Mouse (Mus musculus) gastrocnemius, adult 18-20 months (tissue): Measurements from ENCODE around the gene Wnt4. TPM values are rescaled to one million over a fixed set of nuclear protein-coding genes. Genes with fewer than 3 reads are reported as not detected.

Experiments used
- DNase-seq: peaks from one replicate; pipeline ENCODE4 v3.0.0; 2021; ENCODE audit warnings: low spot score
- total RNA-seq, 2 experiments: library from RNA; stranded (reverse); gene quantifications; 2 replicates each; pipeline ENCODE4 v1.2.3; 2021

Gene Wnt4
- total RNA-seq, 2 experiments from 2014 or later = 11.3 to 12.9 TPM

DNA sequence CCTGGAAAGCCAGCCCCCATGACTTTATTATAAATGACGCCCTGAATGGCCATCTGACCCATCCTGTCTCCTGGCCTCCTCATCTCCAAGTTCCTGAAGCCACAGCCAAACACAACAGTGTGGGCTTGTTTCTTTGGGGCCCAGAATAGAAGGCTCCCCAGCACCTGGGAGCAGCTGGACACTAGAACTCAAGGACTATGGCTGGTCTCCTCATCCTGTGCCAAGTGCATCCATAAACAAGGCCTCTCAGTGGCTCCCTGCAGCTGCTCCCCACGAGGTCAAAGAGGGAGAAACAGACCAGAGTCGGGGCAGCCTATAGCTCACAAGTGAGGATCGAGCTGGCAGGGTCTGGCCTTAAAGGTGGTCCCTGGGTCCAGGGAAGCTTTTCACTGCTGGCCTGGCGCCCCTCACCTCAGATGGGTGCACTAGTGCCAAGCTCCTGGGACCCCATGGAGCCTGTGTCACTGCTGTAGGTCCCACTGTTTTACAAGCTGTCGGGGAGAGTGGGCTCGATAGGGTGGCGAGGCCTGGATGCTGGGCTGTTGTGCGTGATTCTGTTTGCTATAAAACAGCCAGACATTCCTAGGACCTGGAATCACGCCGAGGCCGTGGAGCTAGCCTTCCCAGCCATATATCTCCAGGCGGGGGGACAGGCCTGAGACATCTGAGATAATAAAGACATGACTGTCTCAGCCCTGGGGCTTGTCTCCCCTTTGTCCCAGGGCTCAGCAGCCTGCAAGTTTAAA is 28.7 kb downstream of the Wnt4 start:
- DNase-seq = no peak

DNA sequence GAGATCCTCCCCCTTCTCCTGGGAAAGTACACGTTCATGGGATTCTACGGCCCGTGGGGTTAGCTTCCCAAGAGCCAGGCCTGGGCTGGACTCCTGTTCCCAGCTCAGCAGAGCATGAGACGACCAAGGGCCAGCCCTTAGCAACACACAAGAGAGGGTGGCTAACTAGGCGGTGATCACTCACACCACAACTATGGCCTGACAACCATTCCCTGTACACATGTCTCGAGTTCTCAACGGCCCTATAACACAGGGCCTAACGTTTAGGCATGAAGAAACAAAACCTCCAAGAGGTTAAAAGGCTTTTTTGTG is 29.2 kb downstream of the Wnt4 start:
- DNase-seq = no peak

DNA sequence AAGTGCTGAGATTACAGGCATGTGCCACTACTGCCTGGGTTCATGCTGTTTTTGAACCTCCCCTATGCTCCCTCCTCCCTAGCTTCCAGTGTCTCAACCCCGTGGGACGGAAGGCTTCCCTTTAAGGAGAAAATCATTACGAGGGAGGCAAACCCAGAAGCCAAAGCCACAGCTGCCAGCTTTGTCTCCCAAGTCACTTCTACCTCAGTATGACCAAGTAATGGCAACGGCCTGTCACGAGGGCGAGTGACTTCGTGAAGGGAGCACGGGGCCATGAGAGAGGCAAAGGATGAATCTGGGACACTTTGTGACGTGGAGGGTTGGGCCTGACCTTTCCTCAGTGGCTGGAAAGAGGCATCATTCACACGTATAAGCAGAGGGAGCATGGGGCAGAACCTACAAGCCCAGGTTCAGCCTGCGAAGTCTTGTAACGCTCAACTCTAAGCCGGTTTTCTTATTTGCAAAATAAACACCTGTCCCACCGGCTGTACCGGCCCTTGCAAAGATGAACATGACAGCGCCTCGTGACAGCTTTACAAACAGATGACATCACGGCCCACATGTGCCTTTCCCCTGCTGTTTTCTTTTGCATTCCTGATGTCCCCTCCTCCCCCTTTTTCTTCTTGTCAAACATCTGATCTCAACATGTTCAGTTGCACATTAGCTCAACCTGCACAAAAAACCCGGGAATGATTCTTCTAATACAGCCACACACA is 29.9 kb downstream of the Wnt4 start:
- DNase-seq = no peak

DNA sequence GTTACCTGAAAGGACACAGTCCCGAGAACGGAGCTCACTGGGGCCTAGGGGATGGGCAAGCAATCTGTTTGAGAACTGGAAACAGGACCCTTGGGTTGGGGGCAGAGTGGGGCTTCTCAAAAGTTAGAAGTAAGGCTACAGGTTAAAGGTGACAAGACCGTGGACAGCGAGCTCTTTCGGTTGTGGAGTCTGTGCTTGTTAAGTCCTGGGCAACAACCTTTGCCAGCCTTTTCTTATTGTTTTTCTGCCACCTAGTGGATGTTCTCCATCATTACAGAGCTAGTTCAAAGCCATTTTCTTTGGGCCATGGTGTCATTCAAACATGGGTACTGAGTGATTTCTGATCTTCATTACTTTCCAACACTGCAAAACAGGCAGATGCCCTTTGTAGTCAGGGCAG is 31.1 kb downstream of the Wnt4 start:
- DNase-seq = peak; percentile 51

DNA sequence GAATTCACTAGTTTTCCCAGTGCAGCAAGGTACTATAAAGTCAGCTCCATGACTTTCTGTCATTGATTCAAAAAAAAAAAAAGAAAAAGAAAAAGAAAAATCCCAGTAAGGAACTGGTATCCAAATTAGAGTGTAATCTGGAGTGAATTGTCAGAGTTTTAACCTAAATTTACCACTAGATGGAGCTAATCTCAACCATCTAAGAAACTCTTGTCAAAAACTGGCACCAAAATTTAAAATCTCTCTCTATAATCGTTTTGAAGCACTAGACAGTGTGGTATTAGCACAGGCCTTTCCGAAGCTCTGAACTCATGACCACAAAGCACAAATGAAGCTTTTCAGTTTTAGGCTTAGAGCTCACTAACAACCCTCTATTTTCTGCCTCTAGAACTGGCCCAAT is 36.2 kb downstream of the Wnt4 start:
- DNase-seq = no peak

DNA sequence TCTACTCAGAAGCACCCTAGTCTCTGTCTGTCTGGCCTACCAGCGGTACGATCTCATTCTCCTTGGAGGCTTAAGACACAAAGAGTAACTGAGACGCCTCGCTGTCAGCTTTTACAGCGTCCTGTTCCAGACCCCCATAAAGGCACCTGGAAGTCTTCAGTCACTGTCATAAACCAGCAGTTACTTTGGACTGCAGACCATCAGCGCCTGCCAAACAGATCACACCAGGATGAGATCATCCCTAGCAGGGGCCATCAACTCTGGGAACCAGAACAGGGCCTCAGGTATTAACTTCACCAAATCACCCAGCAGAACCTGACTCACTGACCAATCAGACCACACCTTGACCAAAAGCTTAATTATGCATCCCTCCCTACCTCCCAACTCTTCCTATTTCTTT is 37.3 kb downstream of the Wnt4 start:
- DNase-seq = peak; percentile 66

DNA sequence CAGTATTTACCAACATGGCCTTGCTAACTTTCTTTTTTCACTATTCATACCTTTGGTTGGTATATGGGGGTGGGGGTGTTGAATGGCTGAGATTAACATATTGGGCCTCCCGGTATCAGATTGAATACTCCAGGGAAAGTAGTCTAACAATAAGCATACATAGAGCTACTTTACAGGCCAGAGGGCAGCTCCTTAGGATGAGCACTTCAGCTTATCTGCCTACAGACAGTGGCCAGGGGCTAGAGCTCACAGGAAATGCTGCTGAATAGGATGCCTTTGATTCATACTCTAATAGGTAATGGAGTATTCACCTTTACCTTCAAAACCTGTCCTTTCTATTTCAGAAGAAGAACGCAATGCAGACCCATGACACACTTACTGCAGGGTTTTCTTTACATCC is 37.8 kb downstream of the Wnt4 start:
- DNase-seq = no peak

DNA sequence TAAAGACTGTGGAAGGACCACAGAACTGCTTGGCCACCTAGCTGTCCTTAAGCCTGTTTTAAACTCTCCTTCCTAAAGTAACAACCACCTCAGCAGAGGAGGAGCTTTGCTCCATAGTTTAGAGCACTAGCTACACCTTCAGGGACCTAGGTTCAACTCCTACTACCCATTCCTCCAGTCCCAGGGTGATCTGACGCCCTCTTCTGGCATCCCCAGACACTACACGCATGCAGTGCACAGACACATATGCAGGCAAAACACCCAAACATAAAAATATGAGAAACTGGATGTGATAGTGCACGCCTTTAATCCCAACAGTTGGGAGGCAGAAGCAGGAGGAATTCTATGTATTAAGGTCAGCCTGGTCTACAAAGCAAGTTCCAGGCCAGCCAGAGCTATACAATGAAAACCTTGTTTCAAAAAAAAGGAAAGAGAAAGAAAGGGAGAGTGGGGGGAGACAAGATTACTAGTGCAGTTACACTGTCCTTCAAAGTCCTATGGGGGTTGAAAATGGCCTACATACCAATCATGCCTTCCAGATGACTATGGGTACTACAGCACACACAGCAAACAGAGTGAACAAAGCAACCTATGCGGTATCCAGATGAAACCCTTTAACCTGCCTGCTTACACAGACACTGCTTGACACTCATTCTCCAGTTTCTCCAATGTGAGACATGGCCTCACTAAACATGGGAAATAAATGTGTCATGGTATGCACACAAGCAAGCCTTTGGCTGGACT is 38.9 kb downstream of the Wnt4 start:
- no peak for DNase-seq

DNA sequence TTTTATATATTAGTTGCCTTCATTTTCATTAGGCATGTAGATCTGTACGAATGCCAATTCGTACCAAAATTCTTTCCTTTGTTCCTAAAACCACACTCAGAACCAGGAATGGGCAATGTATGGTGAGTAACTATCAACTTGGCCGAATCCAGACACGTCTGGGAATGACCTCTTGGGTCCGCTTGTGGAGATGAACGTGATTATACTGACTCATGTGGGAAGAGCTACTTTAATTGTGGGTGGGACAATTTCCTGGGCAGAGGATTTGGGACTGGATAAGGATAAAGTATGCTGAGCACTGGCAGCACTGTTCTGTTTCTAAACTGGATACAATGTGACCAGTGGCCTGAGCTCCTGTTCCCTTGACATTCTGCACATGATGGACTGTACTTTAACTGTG is 47.6 kb downstream of the Wnt4 start:
- DNase-seq = no peak

DNA sequence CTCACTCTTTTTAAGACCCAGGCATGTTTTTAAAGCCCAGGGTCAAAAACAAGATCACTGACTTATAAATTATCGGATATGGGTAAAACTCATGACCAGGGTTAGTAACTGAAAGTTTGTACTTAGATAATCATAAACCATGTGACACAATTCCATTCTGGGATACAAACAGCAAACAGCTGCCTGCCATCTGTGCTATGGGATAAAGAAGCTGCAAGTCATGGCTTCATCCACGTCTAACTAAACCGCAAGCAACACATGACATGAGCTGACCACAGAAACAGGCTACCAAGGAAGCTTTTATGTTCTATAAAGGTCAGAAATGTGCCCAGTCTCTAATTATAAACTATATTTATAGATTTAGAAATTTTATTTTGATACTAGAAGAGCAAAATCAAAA is 49.2 kb downstream of the Wnt4 start:
- DNase-seq = no peak

DNA sequence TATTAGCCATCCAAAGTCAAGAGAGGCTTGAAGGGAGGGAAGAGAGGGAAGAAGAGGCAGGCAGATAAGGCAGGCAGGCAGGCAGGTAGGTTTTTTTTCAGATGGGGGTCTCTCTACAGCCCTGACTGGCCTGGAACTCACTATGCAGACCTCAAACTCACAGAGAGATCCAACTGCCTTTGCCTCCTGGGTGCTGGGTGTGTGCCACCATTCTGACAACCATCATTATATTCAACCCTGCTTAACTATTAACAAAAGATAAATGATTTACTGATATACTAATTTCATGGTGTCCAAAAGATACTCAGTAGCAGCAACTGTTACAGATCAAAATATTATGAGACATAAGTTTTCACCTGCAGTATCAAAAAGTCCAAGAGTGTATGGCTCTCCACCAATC is 54.8 kb downstream of the Wnt4 start:
- DNase-seq = no peak

DNA sequence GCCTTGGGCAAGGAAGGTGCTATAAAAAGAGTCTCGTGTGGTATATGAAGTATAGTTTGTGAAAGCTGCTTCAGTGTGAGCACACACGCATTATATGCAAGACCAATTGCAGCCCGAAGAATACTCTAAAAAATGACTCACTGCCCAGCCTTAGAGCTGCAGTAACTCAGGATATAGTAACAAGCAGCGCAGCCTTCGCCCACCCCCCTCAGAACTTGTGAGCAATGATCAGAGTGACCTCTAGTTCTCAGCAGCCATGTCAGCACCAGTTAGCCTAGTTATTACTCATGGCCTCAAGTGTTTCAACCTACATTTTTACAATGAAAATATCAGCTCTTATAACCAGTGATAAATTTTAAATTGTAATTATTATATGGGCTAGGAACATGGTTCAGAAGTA is 59.2 kb downstream of the Wnt4 start:
- DNase-seq = no peak

DNA sequence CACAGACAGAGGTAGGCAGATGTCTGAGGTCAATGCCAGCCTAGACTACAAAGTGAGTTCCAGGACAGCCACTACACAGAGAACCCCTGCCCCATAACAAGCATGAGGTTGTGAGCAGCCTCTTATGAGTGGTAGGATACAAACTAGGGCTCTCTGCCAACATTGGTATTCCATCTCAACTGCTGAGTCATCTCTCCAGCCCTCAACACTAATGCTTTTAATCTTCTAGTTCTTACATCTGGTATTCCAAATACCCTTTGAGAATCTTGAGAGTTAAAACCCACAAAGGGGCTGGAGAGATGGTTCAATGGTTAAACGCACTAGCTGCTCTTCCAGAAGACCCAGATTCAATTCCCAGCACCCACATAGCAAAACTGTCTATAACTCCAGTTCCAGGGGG is 62.1 kb downstream of the Wnt4 start:
- DNase-seq = no peak

DNA sequence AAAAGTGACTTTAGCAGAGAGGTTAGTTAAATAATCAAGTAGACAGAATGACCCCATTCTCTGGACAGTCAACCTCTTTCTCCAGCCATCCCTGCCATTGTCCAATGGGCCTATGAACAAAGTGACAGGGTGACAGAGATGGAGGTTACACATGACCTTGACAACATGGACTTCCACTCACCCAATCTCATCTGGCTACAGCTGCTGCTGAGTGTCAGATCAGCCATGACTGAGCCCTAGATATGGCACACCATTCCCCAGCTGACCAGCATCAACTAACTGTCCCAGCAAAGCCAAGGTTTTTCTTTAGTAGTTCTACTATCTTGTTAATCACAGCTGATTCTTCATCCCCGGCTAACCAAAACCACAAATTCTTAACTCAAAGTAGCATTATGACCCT is 65.5 kb downstream of the Wnt4 start:
- no peak for DNase-seq

DNA sequence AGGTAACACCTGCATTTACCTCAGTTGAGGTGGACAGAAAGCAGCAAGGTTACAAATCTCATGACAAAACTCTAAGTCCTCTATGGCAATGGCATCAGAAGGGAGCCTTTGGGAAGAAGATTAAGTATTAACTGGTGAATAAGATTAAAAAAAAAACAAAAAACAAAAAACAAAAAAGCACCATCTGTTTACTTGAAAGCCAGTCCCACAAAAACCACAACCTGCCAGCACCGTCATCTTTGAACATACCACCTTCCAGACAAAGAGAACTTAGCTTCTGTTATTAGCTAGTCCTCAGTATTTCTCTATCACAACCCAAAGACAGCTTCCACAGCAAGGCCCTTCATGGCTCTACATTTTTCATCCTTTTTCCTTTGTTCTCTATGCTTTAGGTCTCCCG is 67.8 kb downstream of the Wnt4 start:
- no peak for DNase-seq

DNA sequence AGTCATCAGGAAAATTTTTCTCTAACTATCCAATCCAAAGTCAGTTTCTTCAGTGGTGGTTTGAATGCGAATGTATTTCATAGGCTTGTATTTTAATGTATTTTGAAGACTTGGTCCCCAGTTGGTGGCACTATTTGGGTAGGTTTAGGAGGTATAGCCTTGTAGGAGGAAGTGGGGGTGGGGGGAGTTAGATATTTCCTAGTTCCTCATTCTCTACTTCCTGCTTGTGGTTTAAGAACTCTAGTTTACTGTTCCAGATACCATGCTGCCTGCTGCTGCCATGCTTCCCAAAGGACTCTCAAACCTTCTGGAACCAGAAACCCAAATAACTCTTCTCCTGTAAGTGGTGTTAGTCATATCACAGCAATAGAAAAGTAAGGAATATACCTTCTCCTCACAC is 68.5 kb downstream of the Wnt4 start:
- DNase-seq = no peak

Other genes with a start within 250 kb of the Wnt4 start
- 1 to 10 TPM; 7.9 to 8.1 TPM for gene Zbtb40, start 228.7 kb upstream of the Wnt4 start, total RNA-seq
- 100 to 1,000 TPM; 167 to 172 TPM for gene Cdc42, start 80.2 kb downstream of the Wnt4 start, total RNA-seq
- gene Cela3a, start 132.3 kb downstream of the Wnt4 start, total RNA-seq = not detected
- under 1 TPM in 1 of 2 experiments, not detected in 1; 0.34 TPM for gene Cela3b, start 153.1 kb downstream of the Wnt4 start, total RNA-seq
- gene 1700013G24Rik, start 175.8 kb downstream of the Wnt4 start, total RNA-seq = not detected
- gene Hspg2, start 191.3 kb downstream of the Wnt4 start, total RNA-seq = 10 to 100 TPM; 53.7 to 61.6 TPM